Mouse (Mus musculus) mammary gland, adult 2 months (tissue): ENCODE measurements around the gene Acacb. TPM values are rescaled to one million over a fixed set of nuclear protein-coding genes. Genes with fewer than 3 reads are reported as not detected.

Source experiments
- polyA plus RNA-seq: library from polyadenylated mRNA; depleted of rRNA; stranded (reverse); fragments of >200 nt; gene quantifications from 2 replicates; pipeline ENCODE4 v1.2.3, GENCODE M21; 2012; ENCODE audit warnings: low replicate concordance; rRNA removed

Acacb gene
- 131 and 132 TPM in 2 replicates for polyA plus RNA-seq

DNA sequence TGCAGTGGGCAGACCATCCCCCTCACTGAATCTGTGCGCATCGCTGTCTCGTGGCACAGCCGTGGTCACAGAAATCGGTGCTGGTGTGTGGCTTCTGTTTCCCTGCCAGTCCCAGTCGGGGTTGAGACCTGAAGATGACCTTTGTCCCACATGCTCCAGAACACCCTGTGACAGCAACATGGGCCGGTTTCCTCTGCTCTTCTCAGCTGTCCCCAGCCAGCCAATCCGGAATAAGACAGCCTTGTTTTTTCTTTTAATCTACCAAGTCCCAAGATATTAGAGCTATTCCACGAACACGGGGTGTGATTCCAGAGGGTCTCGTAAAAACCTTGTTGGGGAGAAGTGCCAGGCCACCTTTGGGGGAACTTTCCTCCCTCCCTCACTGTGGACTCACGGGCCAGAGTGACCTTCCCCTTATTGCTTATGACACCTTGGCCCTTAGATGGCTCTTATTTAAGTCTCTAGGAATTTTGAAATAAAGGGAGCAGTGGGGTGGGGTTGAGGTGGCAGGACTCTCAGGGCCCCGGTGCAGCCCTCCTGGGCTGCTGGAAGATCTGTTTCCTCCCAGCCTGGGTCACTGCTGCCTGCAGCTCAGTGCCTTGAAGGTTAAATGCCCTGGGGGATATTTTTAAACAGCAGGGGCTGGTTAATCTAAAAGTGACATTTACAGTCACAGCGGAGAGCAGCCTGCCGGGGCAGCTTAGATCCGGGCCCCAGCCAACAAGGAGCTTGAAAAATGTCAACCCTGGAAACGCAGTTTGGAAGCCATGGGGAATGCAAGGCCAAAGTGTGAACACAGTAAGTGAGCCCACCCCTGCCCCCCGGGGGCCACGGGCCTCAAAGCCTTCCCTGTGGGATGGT lies at the start of gene Acacb:
Acacb (plus strand) TSS at position 508 of the 861 bp plus-strand sequence.

GRCm38 (mm10) chr5:114127374-114128349 lies 18.7 kb upstream of the Acacb start, which contains the start of gene Alkbh2:
Gene Alkbh2, minus strand, starts transcription at chr5:114128218.

DNA sequence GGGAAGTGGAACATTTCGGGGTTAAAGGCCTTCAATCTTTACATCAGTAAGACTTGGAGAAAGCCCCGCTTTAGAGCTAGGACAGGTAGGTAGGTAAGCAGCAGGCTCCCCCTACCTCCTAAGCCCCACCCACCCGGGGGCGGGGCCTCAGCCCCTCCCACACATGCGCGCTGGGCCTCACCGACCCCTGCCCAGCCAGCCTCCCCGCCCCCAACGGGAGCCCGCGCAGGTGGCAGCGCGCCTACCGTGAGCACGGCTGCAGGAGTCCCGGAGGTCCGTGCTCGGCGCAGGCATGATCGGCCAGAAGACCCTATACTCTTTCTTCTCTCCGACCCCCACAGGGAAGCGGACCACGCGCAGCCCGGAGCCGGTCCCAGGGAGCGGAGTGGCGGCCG lies 16.1 kb upstream of the Acacb start, which contains the start of gene Ung:
Ung (plus strand) TSS at position 176 of the 395 bp plus-strand sequence.

DNA sequence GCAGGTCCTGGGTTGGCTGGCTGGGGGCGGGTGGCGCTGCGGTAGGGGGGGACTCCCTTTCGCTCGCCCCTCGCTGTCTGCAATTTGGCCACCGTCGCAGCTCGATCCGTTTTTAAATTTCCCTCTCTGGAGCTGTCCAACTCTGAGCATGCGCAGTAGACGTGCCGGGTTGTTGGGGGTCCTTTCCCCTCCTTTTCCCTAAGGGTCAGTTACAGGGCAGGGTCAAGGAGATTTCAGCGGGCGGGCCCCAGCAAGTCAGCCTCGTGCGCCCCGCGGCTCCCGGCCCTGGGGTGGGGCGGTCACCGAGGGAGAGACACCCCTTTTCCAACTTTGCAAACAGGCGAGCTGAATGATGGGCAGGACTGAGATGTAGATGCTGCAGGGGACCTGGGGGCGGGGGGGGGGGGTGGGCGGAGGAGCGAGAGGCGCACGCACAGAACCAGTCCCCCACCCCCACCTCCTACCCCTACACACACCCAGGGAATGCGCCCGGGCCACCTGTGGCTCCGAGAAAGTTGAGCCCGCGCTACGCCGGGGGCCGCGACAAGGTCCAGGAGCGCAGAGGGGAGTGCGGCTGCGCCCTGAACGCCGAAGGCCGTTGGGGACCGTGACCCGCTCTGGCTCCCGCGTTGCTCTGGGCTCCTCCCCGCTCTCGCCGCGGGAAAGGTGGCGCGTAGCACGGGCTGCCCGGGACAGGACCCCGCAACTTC lies 127.5 kb downstream of the Acacb start, which contains the start of gene Foxn4:
Foxn4 (minus strand) TSS at position 115 of the 710 bp plus-strand sequence.

GRCm38 (mm10) chr5:114288874-114289273 lies 142.5 kb downstream of the Acacb start, which contains the start of gene Myo1h:
Gene Myo1h, plus strand, starts transcription at chr5:114289166.

Other genes starting within 250 kb of the Acacb start
- 51.9 and 57.4 TPM in 2 replicates for gene Coro1c, start 237.8 kb upstream of the Acacb start, polyA plus RNA-seq
- gene Ssh1, start 152.6 kb upstream of the Acacb start, polyA plus RNA-seq, result 16.9 and 20.0 TPM in 2 replicates
- 0.16 and 0.19 TPM in 2 replicates for gene Dao, start 142.8 kb upstream of the Acacb start, polyA plus RNA-seq
- 19.7 and 25.0 TPM in 2 replicates for gene Usp30, start 81.1 kb upstream of the Acacb start, polyA plus RNA-seq
- not detected in 2 replicates for gene Svop, start 55.0 kb upstream of the Acacb start, polyA plus RNA-seq
- gene Alkbh2, start 18.3 kb upstream of the Acacb start, polyA plus RNA-seq, result 9.5 and 12.1 TPM in 2 replicates
- 5.1 and 7.2 TPM in 2 replicates for gene Ung, start 16.1 kb upstream of the Acacb start, polyA plus RNA-seq
- not detected in 2 replicates for gene Foxn4, start 127.3 kb downstream of the Acacb start, polyA plus RNA-seq
- gene Myo1h, start 142.6 kb downstream of the Acacb start, polyA plus RNA-seq, result 0.26 and 0.29 TPM in 2 replicates
- 75.2 and 92.5 TPM in 2 replicates for gene Kctd10, start 234.0 kb downstream of the Acacb start, polyA plus RNA-seq
- gene Ube3b, start 234.1 kb downstream of the Acacb start, polyA plus RNA-seq, result 77.4 and 103 TPM in 2 replicates